Mouse (Mus musculus) right cerebral cortex, postnatal 10 days (tissue): ENCODE data around the gene G0s2.

ENCODE experiments used
- DNase-seq, 2 experiments: peaks; one replicate each; pipeline ENCODE4 v3.0.0; 2021; ENCODE audit warnings: low spot score in 2 of 2

The G0s2 gene

DNA sequence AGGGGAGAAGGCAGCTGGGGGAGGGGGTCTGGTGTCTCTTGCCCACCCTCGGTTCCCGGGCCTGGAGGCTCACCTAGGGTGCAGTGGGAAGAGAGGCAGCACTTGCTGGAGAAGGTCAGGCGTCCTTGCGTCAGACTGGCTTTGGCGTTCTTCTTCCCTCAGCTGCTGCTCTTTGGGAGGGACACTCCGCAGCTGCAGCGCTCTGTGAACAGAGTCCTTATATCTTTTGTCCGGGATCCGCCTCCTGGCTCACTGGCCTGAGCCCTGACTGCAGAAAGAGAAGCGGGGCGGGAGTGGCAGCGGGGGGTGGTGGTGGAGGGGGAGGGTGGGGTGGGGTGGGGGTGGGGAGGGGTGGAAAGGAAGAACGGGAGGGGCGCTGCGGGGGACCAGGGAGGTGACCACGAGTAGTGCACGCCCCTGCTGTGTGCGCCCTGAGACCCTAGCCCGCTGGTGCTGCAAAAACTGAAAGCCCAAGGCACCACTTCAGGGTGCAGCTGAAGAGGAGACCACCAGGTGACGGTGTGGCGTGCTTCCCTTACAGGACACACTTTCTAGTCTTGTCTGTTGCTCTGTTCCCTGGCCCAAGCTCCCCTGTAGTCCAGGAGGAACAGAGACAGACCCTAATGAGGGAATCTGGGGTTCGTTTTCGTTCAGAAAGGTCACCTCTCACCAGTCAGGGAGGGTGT lies at the start of gene G0s2:
TSS of gene G0s2 (minus strand) at position 302 of the 686 bp plus-strand sequence.
- DNase-seq, result peak; percentile 74 to 81

DNA sequence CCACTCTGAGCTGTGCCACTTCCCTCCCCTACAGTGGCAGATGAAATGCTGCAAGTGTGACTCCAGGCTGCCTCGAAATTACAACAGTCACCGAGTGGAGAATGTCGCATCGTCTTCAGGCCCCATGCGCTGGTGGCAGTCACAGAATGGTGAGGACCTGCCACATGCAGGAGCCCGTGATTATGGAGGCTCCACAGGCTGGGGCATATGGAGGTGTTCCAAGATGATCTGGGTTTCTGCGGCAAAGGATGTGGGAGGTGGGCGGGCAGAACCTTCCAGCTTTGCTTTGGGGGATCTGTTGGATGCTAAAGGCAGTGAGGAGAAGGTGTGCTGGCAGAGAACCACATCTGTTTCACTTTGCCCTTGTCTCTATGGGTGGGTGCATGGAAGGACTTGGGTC lies 47.4 kb upstream of the G0s2 start:
- DNase-seq, result no peak

DNA sequence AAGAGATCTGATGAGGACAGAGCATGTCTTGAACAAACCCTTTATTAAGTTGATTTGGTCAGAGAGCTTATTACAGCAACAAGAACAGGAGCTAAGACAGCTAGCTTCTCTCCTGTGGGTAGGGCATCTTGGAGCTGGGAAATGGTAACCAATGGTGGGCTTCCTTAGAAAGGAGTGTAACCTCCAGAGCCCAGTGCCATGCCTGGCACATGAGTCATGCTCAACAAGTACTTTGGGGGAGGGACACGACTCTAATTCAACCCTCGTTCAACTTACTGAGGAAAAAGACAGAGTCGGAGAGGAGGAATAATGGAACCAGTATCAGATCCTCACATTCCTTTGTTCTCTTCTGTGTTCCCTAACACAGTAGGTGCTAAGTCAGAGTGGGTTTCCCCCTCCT lies 46.7 kb upstream of the G0s2 start:
- DNase-seq, result no peak

DNA sequence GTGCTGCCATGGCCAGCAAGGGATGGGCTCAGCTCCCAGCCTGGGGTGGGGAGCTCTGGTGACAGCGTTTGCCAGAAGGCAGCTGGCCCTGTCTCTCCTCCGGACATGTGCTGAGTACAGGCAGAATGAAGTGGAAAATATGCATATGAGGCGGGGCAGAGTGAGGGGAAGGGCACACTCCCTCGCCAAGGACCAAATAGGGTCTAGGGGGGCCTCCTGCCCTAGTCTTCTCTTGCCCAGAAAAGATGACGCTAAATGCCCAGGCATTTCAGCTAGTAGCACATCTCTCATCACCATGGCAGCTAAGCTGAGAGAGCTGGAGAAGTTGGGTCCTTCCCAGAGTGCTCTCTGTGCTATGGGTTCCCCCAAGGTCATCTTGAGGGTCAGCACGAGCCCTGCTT lies 44.1 kb upstream of the G0s2 start:
- peak; percentile 77 to 84 for DNase-seq

DNA sequence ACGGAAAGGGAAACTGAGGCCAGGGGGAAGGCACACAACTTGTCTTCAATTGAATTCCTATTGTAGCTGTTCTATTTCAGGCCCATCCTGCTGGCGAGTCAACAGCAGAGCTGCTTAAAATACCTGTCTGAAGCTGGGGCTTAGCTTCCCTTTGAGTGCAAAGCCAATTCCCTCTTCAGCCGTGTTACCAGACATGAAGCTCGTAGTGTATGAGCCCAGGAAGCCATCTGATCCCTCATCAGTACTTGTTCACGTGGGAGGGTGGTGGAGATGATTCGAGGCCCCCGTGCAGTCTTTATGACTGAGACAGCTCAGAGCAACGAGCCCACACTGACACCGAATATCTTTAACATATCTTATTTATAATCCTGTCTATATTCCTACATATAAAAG lies 43.3 kb upstream of the G0s2 start:
- peak in 1 of 2 experiments; percentile 70 for DNase-seq

DNA sequence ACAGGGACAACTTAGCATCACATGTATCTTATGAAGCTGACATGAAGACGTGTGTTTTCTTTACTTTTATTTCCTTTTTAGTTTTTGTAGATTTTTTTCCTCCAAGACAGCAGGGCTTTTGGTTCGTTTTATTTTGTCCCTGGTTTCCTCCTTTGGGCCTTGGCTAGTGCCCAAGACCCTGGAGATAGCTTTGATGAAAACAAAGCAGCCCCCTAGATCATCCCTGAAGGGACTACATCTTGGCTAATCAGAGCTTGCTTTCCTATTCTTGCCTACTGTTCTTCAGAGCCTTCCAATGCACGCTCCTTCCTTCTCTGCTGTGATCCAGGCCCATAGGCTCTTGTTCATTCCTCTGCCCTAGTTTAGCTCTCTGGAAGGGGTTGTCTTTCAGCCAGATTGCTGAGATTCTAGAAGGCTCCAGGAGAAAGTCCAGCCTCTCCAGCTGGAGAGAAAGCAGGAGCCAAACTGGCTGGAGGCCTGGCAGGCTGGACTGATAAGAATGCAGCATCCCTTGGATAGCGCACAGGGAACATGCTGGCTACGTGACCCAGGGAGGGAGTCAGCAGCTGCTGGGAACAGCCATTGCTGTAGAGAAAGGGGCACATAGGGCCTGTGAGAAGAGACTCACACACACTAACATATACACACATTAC lies 42.8 kb upstream of the G0s2 start:
- DNase-seq, result peak; percentile 83 to 90

DNA sequence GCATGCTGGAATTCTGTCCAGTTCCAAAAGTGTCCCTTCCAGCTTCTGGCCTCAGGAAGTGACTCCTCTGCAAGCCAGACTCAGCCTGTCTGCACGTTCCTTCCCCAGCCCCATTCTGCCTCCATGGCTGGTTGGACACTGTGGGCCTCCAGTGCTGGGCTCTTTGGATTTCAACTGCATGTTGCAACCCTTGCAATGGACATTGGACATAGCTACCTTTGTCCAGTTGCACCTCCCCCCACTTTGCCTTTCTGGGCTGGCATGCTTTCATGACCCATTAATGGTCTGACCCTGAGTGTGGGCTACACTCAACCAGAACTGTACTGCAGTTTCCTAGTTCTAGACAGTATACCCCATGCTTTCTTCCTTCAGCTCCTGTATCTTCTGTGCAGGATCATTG lies 38.6 kb upstream of the G0s2 start:
- no peak for DNase-seq

DNA sequence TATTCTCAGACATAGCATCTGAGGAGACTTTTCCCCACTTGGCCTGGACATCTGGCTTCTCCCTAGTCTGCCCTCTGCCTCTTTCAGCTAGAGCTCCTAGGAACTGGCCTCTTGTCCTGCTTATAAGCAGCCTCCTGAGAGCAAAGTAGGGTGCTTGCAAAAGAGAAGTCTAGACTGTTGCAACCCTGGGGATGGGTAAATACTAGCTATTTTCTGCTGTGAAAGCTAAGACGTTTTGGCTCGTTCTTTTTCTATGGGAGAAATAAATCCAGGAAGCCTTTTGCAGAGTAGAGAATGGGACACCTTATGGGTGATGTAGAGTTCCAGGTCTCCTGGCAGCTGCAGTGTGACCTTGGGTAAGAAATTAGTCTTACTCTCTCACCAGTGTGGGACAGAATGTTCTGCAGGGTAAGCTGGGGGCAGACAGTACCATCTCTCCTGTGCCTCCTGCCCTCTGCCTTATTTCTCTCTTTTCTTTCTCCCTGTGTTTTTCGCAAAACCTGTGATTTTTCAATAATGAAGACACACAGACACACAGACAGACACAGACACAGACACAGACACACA lies 37.6 kb upstream of the G0s2 start:
- no peak for DNase-seq

DNA sequence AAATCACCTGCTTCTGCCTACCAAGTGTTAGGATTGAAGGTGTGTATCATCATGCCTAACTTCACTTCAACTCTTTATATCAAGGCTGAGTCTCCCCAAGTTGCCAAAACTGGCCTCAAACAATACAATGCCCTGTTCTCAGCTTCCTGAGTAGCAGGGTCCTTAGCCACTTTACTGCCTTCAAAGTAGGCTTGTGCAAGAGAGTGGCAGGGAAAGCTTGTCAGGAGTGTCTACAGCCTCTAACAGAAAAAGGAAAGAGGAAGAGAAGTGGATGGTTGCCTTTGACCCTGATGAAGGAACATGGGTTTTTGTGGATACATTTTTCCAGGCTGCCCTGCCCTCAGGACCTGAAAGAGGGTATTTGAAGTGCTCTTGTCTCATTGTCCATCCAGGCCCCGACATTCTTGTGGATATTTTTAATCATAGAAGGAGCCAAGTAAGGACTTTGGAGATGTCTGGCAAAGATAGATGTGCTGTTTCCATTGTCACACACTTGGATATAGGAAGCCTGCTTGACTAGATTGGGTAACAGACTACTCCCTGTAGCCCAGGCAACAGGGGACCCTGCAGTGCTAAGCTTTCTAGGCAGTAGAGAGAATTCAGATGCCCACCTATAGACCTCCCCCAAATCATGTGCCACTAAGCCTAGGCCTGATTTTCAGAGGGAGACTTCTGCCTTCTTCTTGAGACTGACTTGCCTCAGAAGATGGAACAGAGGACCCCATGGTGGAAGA lies 36.9 kb upstream of the G0s2 start:
- no peak for DNase-seq

DNA sequence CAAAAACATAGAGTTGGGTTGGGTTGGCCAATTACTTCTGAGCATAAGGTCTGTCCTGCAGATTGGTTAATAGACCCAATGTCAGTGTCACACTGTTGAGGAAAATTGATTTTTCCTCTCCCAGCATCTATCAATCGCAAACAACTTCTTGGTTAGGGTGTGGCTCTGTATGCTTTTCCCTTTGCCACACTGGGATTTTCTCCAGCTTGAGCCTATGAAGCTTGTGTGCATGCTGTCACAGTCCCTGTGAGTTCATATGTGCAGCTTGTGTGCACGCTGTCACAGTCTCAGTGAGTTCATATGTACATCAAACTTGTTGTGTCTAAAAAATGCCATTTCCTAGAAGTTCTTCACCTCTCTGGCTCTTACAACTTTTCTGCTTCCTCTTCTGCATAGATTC lies 33.8 kb upstream of the G0s2 start:
- no peak for DNase-seq

DNA sequence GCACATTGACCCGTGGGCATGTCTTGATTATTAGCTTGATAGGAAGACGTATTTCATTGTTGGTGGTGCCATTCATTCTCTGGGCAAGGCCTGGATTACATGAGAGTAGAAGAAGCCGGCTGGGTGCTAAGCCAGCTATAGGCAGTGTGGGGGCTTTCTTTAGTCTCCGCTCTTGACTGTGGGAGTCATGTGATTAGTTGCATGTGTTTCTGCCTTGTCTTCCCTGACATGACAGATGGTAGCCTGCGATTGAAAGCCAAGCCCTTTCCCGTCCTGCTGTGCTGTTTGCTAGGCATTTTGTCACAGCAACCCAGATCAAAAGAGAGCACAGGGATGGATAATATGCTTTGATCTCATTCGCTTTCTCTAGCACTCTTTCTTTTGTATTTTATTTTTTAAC lies 32.4 kb upstream of the G0s2 start:
- no peak for DNase-seq

DNA sequence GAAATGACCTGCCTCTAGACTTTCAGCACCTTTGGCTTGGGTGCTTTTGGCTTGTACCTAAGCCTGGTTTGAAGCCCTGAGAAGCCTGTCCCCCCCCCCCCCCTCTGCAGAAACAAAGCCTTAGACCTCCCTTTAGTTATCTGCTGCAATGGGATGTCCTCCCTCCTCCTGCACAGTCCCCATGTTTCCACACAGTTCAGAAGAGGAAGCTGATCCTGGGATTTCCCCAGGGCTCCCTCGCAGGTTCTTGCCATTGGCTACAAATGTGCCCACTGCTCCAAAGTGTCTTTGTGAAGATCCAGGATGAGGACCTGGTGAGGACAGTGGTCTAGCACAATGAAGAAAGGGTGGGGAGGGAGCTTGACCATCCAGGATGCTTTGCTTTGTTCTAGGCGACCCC lies 30.1 kb upstream of the G0s2 start:
- no peak for DNase-seq

DNA sequence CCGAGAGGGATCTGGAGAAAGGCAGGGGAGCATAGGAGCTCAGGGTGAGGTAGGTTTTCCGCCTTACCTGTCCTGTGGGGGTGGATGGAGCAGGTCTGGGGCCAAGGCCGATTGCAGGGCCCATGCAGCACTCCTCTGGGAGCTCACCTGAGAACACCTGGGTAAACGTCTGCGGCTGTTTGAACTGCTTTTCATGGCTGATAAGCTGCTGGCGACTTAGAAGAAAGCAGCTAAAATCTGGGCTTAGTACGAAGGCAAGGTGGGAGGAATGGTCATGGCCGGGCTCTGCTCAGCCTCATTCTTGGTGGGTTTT lies 29.0 kb upstream of the G0s2 start:
- no peak for DNase-seq

DNA sequence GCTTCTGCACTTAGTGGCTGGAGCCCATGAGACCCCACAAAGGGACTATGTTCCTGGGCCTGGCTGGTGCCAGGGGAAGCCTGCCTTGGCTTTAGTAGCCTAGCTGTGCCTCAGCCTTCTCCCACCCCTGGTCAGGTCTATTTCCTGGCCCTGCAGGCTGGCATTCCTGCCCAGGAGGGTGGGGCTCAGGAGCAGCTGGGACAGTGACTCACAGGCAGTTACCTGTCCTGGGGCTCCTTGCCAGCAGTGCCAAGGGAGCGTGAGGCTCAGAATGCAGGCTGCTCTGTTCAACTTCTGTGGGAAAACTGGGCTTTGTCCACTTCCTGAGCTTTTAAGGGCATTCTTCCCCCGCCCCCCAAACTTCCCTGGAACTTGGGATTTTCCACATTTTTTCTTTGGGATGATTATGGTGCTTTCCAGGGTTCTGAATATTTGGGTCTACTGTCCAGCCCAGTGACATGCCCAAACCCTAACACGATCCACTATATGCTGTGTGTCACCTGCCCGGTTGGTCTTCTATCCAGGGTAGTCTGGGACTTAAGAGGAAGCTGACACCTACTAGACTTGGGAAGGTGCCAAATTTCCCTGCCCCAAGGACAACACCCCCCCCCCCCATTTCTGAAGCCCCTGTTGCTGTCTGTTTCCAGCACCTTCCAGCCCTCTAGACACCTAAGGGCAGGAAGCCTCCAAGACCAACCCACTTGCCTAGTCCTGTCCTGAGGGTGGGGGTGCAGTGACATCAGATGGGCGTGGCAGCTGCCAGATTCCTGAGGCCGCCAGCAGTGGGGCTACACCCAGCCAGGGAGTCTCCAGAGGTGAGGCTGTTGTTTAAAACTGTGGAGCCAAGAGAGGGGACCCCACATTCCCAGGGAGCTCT lies 28.4 kb upstream of the G0s2 start:
- DNase-seq, result no peak

DNA sequence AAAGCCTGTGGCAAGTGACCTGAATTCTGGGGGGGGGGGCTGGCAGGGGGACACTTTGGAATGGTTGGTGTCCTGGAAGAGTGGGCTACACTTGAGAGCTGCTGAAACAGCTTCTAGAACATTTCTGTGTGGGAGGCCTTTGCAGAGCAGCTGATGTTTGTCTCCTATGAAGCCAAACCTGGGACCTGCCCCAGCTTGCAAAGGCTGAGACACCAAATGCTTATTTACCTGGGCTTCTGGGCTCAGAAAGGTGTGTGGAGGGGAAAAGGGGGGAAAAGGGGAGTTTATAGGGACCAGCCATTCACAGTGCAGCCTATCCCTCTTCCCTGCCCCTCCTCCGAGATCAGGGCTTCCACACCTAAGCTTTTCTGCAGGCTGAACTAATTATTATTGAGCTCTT lies 27.0 kb upstream of the G0s2 start:
- no peak for DNase-seq

DNA sequence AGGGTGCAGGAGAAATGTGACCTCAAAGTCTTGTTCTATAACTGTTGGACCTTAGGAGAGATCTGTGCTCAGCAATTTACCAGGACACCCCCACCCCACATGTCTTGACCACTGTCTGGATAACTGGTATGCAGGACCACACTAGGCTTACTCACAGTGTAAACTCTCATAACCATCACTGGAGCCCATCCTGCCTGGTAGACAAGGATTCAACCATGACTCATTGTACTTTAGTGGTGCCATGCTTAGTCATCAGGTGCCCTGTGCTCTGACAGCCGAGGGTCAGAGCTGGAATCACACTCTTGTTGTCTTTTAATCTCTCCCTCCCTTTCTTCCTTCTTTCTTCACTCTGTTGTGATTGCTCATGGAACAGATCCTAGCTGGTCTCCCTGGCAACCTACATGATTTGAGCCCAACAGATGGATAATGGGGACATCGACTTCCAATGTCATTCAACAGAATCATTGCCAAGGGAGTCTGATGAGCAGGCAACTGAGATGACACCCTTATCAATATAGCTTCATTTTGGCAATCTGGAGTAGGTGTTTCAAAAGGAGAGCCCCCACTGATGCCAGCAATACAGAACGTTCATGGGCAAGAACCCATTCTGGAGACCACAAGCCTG lies 25.2 kb upstream of the G0s2 start:
- peak in 1 of 2 experiments; percentile 51 for DNase-seq

DNA sequence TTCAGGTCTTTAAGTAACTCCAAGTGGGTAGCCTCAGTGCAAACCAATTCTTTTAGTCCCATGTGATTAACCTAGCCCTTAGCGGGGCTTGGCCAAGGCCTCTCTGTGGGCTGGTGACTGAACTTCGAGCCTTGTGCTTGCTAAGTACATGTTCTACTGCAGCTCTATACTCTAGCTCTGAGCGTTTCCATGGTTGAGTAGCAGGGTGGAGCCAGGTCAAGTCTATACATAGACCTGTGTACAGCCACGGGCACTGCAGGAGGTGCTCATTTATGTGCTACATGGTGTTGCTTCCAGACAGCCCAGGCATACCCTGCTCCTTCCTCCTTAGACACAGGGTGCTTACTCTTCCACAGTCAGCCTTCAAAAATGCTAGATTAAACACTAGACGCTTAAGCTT lies 22.9 kb upstream of the G0s2 start:
- no peak for DNase-seq

DNA sequence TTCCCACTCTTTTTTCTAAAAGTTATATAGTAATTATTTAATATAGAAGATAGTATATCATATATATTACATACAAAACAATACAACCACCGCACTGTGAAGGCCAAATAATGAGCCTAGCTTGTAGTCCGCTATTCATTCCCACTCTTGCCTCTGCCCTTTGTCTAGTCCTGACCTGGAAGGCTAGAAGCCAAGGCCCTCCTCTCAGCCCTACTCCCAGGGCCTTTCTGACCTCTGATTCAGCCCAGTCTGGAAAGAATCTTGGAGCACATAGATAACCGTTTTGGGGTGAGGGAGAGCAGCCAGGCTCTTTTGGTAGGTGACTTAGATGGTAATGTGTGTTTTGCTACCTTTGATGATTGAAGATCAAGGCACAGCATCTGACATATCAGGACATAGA lies 20.9 kb upstream of the G0s2 start:
- DNase-seq, result no peak

DNA sequence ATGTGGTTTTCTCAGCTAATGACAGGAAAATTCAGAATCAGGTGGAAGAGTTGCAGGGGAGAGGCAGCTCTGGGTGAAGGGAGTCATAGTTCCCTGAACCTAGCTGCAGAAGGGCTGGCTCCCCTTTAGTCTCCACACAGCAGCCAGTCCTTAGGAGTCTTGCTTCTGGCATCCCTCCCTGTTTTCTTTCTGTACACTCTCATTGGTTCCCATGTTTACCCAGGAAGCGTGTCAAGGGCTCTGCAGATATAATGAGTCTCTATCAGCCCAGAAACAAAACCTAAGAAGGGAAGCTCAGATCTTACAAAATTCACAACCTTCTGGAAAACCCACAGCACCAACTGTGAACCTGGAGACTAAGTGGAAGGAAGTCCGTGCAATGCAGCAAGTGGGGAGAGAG lies 20.0 kb upstream of the G0s2 start:
- no peak for DNase-seq

DNA sequence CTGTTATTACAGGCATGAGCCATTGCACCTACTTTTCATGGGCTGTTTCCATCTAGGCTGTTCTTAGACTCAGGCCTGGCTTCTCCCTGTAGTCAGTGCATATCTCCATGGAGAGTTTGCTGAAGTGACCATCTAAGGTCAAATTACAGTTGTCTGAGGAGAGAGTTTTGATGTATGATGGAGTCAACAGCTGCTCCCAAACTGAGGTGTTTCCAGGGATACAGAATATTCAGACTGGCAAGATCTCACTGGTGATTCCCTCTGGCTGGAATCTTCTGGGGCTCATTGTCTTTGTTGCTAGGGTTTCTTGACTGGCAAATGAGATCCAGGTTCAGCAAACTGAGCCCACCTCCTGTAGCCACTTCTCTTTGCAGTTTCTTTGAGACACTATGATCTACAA lies 17.7 kb upstream of the G0s2 start:
- DNase-seq, result no peak

DNA sequence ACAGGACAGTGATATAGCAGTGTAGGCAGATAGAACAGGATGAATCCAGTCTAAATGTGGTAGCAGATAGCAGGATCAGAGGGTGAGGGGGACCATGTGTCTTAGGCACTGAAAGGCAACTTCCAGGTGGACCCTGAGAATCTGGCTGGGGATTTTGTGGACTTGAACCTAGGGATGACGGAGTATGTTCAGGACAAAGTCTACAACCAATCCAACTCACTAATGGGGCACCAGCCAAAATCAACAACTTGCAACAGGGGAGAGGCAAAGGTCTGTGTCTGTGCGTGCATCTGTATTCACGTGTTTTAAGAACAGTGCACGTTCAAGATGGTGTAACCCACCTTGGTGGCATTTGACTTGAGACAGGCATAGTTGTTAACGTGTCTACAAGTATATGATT lies 16.9 kb upstream of the G0s2 start:
- DNase-seq, result no peak

DNA sequence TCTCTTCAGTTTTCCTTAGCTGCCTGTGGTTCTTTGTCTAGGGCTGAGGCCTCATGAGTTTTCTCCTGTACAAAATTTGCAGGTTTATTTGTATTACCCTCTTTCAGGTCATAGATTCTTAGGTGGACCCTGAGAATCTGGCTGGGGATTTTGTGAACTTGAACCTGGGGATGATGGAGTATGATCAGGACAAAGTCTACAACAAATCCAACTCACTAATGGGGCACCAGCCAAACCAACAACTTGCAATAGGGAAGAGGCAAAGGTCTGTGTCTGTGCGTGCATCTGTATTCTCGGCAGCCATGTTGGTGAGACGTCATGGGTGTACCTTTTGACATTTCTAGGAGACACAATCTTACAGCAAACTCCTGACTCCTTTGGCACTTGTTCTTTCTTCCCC lies 16.1 kb upstream of the G0s2 start:
- DNase-seq, result no peak
